Mouse (Mus musculus) thymus, postnatal 0 days (tissue): Measurements from ENCODE around the gene Cdc42ep3. TPM values are rescaled to one million over a fixed set of nuclear protein-coding genes. Genes with fewer than 3 reads are reported as not detected.

Experiments
- DNase-seq: peaks from one replicate; pipeline ENCODE4 v3.0.0-alpha.2; 2015; ENCODE audit warnings: low spot score
- polyA plus RNA-seq: library from polyadenylated mRNA; unstranded; fragments of >200 nt; fragmentation: Nextera tagmentation; extraction: Ambion mirVana; gene quantifications from 2 replicates; pipeline ENCODE4 v1.2.1, GENCODE M21; 2015

Cdc42ep3 gene
- polyA plus RNA-seq, 1 experiment from 2014 or later = 41.0 TPM

DNA sequence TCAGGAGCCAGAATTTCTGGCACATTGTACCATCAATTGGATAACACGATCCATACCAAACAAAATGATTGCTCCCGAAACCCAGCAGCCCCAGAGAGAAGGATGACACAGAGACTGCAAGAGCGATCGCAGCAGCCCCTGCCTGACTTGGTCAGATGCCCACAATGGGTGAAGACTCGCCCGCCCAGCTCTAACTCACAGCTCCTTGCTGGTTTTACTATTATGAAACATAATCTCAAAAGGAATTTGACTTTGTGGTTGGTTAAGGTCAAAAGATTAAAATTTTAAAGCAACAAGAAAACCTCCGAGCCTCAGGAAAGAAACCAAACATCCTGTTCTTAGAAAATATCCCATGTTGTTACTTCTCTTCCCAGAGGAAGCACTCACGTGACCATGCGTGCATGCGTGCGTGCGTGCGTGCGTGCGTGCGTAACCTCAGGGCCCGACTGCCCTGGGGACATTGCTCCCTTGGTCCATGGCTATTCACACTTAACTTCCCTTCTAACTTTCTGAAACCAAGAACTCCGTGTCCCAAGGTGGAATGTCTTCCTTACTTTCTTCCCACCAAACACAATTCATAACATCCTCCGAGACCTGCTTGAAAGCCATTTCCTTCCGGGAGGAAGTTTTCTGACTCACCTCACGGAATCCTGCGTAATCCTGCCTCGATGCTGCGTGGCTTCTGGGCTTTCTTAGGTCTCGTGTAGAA lies 9.7 kb downstream of the Cdc42ep3 start:
- DNase-seq = no peak

DNA sequence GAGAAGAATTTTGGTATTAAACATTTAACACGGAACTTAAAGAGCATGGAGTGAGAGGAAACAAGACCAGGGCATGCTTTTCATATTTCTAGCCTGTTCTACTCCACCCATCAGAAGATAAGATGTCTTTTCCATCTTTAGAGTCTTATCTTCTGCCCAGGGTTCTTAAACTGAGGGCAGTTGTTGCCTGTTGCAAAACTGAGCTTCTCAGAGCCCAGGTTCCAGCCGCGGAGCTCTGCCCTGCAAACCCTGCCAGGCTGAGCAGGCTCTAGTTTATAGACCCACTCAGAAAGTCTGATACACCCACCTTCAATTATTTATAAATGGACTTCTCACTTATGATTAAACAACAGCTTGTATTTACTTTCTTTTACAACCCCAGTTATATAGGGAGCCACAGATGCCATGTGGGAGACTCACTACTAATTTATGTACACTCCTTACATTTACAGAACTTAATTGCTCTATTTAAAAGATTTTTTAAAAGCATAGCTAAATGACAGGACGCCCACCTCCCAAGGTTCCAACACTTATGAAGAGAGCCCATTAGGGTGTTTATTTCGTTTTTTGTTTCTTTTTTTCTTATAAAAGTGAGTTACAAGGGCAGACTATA lies 11.5 kb downstream of the Cdc42ep3 start:
- DNase-seq = no peak

DNA sequence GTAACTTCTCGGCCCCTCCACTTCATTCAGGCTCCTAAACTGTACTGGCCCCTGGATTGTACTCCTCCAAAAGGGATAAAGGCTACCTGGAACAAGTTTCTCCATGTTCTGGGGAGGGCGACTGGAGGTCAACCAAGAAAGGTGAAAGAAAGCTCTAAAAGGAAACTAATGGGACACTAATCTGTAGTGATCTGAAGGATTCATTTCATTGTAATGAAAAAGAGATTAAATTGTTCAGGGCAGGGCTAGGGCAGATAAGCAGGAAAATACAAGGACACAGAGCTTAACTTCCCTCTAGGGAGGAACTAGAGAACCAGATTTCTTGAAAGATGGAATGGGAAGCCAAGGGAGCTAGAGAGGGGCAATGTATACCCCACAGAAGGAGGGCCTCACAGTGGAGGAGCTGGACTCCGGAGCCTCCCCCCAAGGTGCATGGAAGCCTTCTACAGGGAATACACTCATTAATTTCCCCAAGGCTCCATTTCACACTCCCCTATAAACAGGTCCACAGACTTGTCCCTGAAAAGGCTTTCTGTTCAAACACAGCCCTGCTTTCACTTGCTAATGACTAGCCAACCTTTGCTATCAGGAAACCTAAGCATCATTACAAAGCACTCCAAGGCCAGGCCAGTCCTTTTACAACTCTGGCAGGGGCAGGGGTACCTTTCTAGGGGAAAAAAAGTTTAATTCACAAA lies 12.1 kb downstream of the Cdc42ep3 start:
- DNase-seq = no peak

DNA sequence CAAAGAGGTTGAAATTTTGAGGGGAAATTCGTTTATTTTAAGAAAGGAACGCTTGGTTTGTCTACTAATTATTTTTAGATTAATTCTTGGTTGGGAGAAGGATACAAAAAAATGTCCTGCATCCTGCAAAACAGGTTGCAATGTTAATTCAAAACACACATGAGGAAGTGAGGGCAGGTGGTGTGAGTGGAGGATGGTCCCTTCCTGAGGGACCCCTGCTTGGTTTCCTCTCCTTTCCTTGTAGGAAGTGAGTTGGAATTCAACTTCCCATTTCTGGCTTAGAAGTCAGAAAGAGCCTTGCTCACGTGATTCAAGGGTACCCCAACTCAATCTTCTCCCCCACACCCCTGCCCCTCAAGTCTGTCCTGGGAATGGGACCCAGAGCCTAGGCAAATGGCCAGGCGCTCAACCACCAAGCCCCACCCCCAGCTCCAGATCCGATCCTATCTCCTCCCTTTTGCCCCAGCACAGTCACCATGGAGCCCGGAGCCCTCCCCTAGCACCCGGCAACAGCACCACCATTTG lies 12.9 kb downstream of the Cdc42ep3 start:
- DNase-seq = no peak

DNA sequence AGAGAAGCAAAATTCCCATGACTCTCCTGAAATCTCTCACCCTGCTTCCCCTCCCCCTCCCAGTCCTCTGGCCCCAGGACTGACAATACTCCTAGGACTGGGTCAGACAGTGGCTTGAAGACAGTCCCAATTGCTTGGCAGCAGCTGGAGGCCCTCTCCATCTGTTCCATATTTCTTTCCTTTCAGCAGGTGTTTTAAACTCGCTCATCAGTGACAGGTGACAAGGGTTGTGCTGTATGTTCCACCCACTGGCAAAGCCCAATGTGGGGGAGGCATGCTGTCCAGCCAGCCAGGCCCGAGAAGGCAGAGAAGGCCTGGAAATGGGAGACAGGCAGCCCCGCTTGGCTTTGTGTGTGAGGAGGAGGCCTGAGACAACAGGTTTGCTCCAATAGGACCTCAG lies 17.4 kb downstream of the Cdc42ep3 start:
- no peak for DNase-seq

DNA sequence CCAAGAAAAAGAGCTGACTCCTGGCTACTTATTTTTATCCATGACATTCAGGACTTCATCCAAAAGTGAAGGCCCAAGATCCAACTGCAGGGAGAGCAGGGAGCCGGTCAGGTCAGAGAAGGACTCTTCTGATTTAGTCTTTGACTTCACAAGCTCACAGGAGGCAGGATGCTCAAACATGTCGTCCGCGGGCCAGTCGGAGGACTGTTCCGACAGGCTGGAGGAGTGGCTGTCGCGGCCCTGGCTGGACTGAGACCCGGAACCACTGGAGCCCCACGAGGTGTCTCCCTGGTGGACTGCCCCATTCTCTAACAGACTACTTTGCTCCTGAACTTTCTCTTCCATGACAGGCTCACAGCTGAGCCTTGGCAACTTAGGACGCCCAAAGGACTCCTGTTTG lies 20.2 kb downstream of the Cdc42ep3 start:
- no peak for DNase-seq

DNA sequence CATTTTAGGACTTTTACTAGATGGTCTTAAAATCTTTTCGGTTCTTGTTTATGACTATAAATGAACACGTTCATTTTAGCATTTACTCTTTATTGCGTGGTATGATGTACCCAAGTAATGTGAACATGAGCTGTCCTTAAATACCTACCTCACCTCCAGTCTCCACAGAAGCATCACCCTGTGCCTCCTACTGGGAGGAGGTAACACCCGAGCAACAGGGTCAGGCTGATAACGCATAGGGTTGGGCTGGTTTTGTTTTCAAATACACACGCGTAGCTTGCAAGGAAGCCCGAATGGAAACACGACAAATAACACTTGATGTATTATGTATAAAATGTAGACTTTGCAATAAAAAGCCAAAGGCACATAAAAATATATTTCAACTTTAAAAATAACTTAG lies 21.2 kb downstream of the Cdc42ep3 start:
- no peak for DNase-seq

DNA sequence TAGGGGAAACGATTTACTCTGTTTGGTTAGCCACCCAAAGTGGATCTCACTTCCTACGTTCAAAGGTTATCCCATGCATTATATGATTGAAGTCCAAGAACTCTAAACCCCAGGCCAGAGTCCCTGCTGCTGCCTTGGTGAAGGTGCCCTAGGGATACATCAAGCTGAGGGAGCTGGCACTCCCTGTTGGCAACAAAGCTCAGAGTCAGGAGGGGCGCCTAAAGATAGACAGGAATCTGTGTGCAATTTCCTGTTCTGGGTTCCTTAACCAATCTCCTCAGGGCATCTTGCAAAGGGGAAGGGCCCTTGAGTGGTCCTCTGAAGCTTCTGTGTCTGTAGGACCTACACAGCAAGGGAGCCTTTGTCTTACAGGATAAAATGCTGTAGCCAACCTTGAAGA lies 22.0 kb downstream of the Cdc42ep3 start:
- DNase-seq = no peak

DNA sequence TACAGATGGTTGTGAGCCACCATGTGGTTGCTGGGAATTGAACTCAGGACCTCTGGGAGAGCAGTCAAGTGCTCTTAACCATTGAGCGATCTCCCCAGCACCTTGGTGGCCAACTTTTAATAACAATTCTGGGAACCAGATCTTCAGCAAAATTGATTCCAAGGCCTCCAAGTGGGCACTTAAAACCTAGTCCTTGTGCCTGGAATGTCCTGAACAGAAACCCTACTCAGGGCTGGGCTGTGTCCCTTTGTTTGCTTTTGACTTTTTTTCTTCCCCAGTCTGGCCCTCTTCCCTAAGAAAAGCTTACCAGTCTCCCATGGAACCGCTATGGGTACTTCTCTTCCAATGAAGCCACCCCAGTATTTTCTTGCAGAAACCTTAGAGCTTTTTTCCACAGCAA lies 24.5 kb downstream of the Cdc42ep3 start:
- no peak for DNase-seq

DNA sequence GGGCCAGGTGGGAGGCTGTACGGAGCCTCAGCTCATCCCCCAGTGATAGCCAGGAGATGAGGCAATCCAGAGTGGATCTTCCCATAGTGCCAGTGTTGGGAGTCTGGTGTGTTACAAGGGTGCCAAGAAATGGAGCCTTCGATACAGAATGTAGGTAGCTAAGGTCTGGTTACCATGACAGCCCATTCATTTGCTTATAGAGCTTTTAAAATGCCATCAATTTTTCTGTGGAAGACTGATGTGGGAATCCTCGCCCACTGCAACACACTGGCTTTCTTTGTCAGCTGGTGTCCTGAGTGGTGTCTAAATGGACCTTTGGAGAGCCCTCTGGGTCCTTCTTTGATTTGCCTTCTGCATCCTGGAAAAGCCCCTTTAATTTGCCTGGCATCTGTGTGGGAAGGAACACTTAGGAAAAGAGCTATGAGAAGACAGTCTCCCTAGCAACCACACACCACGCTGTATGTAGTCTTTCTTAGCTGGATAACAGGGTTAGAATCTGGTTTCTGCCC lies 28.0 kb downstream of the Cdc42ep3 start:
- DNase-seq = no peak

DNA sequence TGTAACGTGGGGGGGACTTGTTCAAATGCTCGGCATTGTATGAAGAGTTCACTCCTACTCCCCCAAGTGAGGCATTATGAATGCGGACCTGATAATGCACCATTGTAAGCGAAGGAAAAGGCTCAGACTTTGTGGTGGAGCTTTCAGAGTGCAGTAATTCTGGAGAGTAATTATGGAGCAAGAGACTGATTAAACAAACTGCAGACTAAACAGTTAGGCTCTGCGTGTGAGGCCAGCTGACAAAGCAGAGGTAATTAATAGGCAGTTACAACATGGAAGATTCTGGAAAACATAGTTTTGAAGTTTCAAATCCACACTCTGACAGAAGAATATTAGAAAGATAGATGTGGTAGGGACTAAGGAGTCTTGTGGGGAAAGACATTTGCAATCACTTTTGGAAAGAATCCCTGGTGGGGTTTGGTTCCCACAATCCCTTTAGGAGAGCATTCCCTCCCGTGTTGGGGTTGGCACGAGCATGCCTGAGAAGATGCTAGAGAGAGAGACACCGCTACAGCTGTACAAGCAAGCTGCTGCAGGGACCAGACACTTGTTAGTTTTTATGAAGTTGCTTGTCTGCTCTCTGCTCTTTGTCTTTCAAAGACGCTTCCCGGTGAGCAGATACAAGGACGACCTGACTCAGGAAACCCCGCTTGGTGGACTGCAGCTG lies 37.7 kb downstream of the Cdc42ep3 start:
- no peak for DNase-seq

DNA sequence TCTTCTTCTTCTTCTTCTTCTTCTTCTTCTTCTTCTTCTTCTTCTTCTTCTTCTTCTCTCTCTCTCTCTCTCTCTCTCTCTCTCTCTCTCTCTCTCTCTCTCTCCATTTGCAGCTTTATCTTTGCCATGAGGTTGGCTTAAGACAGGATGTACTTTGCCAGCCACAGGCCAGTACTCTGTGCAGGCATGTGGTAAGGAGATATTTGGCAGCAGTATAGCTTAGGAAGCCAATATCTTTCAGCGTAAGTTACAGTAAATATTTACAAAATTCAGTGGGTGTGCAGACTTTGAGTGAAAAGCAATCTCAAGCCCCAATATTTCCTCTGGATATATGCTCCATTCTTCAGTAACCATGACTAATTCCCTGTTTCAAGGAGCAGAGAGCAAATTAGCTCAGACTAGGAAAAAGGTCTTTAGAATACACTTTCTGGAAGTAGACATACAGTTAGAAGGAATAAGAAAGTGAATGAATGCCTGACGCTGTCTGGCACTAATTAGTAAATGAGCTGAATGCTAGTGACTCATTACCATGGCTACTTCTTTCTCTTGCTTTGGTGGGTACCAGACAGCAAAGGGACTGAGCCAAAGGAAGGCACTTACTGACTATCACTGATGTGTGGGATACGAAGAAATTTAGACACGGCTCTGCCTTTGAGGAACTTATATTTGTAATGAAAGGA lies 39.3 kb downstream of the Cdc42ep3 start:
- DNase-seq = no peak

DNA sequence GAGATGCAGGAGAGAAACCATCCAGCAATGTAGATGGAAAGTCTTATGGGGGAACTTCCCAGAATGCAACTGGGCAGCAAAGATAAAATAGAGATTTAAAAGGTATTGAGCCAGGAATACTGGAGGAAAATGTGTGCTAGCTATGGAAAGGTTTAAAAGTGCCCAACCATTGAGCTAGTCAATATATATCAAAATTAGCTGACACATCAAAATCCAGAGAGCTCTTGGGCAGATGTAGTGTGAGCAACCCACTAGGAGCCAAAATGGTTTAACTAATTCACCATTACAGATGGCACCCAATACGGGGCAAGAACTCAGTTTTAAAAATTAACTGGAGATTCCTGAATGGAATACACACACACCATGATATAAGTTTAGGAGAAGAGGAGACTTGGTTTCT lies 44.4 kb downstream of the Cdc42ep3 start:
- no peak for DNase-seq

DNA sequence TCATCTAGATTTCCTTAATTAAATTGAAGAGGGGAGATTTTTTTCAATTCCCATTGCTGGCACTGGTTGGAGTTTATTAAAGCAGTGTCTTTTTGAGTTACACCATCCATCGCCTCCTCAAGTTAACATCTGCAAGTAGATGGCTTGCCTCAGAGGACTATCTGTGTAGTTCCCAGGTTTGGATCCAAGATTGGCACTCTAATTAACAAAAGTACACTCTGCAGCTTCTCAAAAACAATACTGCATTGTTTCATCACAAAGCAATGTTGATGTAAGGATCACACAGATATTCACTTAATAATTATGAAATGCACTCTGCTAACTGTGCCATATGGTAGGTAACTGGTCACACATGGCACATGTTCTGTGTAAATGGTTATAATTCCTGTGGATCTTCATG lies 45.4 kb downstream of the Cdc42ep3 start:
- DNase-seq = no peak

DNA sequence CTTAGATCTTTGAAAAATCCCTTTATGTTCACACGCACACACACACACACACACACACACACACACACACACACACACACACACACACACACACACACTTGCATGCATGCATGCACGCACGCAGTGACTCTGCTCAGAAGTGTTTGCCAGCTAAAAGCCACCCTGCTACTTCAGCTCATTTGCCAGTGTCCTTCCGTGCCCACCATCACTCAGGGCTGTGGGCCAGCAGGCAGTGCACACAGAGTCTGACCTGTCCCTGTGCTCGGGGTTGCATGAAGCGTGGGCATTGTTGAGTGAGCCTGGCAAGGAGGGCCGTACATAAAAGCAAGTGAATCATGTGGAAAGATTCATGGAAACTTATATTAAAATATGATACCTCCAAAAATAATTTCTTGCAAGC lies 49.2 kb downstream of the Cdc42ep3 start:
- DNase-seq = no peak

DNA sequence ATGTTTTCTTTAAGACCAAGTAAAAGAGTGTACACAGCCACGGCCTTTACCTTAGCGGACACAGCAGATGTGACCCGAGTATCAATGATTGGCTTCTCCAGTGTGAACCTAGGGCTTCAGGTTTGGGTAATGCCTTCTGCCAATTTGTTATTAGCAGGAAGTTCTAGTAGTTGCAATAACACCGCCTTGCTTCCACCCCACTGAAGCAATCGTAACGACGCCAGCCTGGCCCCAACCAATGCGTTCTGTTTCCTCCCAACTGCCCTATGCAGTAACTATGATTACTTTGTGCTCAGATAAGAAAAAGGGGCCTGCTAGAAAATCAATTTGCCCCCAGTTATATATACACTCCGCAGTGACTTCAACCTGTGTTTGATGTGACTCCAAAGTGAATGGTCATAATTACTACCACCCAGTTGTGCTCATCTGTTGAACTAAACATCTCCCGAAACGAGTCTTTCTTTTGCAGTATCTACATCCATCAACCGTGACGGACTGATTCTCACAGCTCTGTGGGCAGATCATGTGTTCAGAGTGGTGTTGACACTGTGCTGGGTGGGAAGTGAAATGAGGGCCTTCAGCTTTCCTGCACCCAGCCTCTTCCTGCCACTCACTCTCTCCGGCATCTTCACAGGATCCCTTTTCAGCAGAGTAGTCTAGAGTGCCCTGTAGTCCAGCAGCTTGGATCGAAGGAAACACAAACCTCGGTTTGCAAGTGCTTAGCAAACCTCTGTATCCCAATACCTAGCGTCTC lies 51.0 kb downstream of the Cdc42ep3 start:
- no peak for DNase-seq

DNA sequence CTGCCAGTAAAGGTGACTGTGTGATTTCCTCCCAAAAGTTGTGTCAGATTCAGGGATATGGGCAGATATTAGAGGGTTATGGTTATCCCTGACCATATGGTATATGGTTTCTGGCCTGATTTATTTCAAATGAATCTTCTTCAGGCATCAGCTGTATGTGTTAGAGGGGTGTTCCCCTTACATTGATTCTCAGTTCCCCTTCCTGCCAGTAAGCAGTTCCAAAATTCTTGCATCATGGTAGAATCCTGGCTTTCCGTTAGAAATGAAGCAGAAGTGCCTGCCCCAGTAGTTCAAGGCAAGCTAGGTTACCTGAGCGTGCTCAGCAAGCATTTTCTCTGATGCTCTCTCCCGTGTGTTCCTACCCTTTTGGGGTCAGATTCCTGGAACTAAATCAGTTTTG lies 51.7 kb downstream of the Cdc42ep3 start:
- no peak for DNase-seq

DNA sequence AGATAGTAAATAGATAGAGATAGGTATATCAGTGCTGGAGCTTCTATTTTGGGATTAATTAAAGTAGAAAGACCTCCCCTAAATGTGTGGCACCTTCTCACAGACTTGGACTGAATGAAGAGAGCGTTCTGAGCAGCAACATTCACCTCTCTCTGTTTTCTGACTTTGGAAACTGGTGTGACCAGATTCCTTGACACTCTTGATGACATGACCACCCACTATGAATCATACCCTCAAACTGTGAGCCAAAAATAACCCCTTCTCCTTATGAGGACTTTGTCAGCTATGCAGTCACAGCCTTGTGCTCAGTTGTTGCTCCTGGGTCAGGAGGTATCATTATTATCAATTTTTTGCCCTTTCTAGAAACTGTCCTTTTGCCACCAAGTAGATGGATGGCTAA lies 55.0 kb downstream of the Cdc42ep3 start:
- no peak for DNase-seq

DNA sequence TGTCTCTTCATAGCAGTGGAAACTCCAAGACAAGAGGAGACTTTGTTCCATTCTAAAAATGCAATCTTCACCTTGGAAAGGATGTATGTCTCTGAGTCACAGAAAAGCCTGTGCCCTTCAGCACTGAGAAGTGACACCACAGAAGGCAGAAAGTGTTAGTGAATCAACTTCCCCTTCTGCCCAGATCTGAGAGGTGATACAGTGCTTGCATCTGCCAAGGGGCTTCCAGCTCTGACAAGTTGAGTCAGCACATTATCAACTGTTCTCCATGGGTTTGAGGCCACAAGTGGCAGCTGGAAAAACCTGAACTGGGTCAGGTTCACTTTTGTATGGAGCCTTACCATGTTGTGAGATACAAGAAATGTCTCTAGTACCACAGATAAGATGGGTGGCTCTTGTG lies 55.9 kb downstream of the Cdc42ep3 start:
- DNase-seq = no peak

DNA sequence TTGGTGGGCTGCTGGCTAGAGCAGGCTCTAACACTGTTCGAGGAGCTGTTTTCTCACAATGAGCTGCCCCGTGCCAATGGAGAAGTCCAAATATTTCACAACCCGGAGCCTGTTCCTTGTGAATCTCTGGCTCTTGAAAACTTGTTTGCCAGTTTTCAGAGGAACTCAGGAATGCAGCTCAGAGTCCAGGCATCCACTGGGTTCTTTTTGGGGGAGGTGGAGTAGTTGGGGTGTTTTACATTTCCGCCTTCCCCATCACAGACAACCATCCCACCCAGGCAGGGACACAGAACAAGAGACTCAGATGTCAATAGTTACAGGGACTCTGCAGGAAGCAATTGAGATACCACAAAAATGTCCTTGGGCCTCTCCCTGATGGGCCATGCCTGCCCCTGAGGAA lies 59.0 kb downstream of the Cdc42ep3 start:
- DNase-seq = no peak

DNA sequence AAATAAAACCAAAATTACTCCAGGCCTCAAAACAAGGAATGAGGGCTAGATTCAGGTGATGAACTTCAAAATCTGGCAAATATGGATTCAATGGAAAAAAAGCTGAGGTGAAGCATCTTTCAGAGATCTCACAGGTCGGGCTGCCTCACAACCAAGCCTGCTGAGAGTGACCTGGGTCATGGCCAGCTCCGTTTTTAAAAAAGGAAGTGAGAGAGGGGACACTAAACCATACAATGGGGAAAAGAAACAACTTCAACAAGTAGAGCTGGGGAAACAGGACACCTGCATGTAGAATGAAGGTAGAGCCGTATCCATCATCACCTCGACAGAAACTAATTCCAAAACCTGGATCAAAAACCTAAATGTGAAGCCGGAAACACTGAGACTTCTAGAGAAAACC lies 63.2 kb downstream of the Cdc42ep3 start:
- no peak for DNase-seq
